10 mouse cellular contexts compared by ENCODE assay signal in genomic region chr12:40243821-40244221, GRCm38 (mm10). TPM values are rescaled to one million over a fixed set of nuclear protein-coding genes. Genes with fewer than 3 reads are reported as not detected.
DNase-seq lines count a peak whose midpoint lies in the region; ATAC-seq and TF ChIP-seq lines count a peak whose summit lies in the region.
"Had no signal": no experiment of that assay in that cellular context is flagged by ENCODE, and none has a peak within 500 bp of the region (broad histone marks: within the 10 kb centered on the region; RNA-seq: fewer than 3 reads in every experiment).

No protein-coding gene starts in this region.

- H3K9ac ChIP-seq in liver, adult 2 months (ENCODE audit: low read depth, low read length), result 0 out of 2 replicates have a peak overlapping the region, but pooled peaks have one; percentile 27
- no peak overlapping the region for H3K9ac ChIP-seq in liver, embryonic 12.5 days
- no peak overlapping the region for H3K9ac ChIP-seq in hindbrain, postnatal 0 days (replicated peaks; ENCODE audit: low read length)
- H3K9ac ChIP-seq: limb, embryonic 13.5 days had no signal

- DNase-seq in liver, adult 2 months (ENCODE audit: extremely low read depth, low read depth, low spot score), result peak; percentile 42
- peak; percentile 87 for DNase-seq in adrenal gland, postnatal 25 days
- peak; percentile 44 for DNase-seq in gastrocnemius, postnatal 14 days
- peak; percentile 62 for DNase-seq in hindbrain, postnatal 0 days (ENCODE audit: low spot score)
- DNase-seq in lung, postnatal 25 days (ENCODE audit: low spot score), result peak; percentile 70
- DNase-seq in thymus, postnatal 4 days, result no peak
- no peak for DNase-seq in natural killer cell, adult 2 months (ENCODE audit: low spot score in 2 of 2)

- no peak for ATAC-seq in liver, embryonic 12.5 days
- peak; percentile 52; the same call in 1 of the 2 replicates for ATAC-seq in hindbrain, postnatal 0 days

- no peak for TF ChIP-seq CTCF in liver, adult 2 months (IDR thresholded peaks at IDR 0.05; ENCODE audit: low read depth, low read length)
- TF ChIP-seq CTCF in hindbrain, postnatal 0 days (IDR thresholded peaks at IDR 0.05; ENCODE audit: low read depth), result no peak

- H3K9me3 ChIP-seq in liver, embryonic 12.5 days (replicated peaks), result no peaks in the 10 kb centered on the region
- H3K9me3 ChIP-seq in hindbrain, postnatal 0 days (ENCODE audit: low read length), result no peaks in the 10 kb centered on the region
- H3K9me3 ChIP-seq: limb, embryonic 13.5 days had no signal

- TF ChIP-seq POLR2A in liver, adult 2 months (IDR thresholded peaks at IDR 0.05; ENCODE audit: extremely low read depth, insufficient read depth, low read length), result no peak

- no peak overlapping the region for H3K4me2 ChIP-seq in liver, embryonic 12.5 days
- H3K4me2 ChIP-seq in hindbrain, postnatal 0 days (ENCODE audit: low read depth, low read length), result peak overlapping the region; percentile 11; the same call in 1 of the 2 replicates
- H3K4me2 ChIP-seq: limb, embryonic 13.5 days had no signal

- H3K27me3 ChIP-seq in liver, adult 2 months (ENCODE audit: control insufficient read depth, insufficient read depth, low read length), result no peaks in the 10 kb centered on the region
- 0 out of 2 replicates have a peak, but pooled peaks cover 4% of the 10 kb centered on the region for H3K27me3 ChIP-seq in liver, embryonic 12.5 days (replicated peaks)
- H3K27me3 ChIP-seq in hindbrain, postnatal 0 days (ENCODE audit: insufficient read depth, low read length), result no peaks in the 10 kb centered on the region
- H3K27me3 ChIP-seq: limb, embryonic 13.5 days had no signal

- no peak overlapping the region for H3K27ac ChIP-seq in liver, adult 2 months (replicated peaks; ENCODE audit: insufficient read depth, low read depth, low read length)
- no peak overlapping the region for H3K27ac ChIP-seq in liver, embryonic 12.5 days
- no peak overlapping the region for H3K27ac ChIP-seq in hindbrain, postnatal 0 days
- H3K27ac ChIP-seq: limb, embryonic 13.5 days had no signal

- WGBS in liver, adult 2 months, result 47% methylated on average over 11 of the region's 11 CpGs
- WGBS in liver, embryonic 12.5 days (ENCODE audit: insufficient replicate concordance), result 65% methylated on average over 11 of the region's 11 CpGs
- 33% methylated on average over 11 of the region's 11 CpGs for WGBS in hindbrain, postnatal 0 days

- peaks cover 4% of the 10 kb centered on the region; the same call in 1 of the 2 replicates for H3K4me1 ChIP-seq in liver, adult 2 months (ENCODE audit: control insufficient read depth, insufficient read depth, low read length)
- H3K4me1 ChIP-seq in liver, embryonic 12.5 days, result peaks cover 24% of the 10 kb centered on the region
- no peaks in the 10 kb centered on the region for H3K4me1 ChIP-seq in hindbrain, postnatal 0 days (ENCODE audit: insufficient read depth, low read length)

- H3K79me2 ChIP-seq in liver, adult 2 months (ENCODE audit: control insufficient read depth, insufficient read depth, low read length), result no peaks in the 10 kb centered on the region

- no peaks in the 10 kb centered on the region for H3K36me3 ChIP-seq in liver, adult 2 months (ENCODE audit: control insufficient read depth, insufficient read depth, low read length)
- H3K36me3 ChIP-seq in liver, embryonic 12.5 days, result no peaks in the 10 kb centered on the region
- no peaks in the 10 kb centered on the region for H3K36me3 ChIP-seq in hindbrain, postnatal 0 days (ENCODE audit: insufficient read depth, low read length)
- H3K36me3 ChIP-seq: limb, embryonic 13.5 days had no signal

- intact Hi-C loops in gastrocnemius, postnatal 14 days (cut with DNase I; ENCODE audit: low total_unique reads), result no loop called here

- H3K4me3 ChIP-seq in liver, adult 2 months (ENCODE audit: insufficient read depth, low read depth, low read length), result no peak overlapping the region
- no peak overlapping the region for H3K4me3 ChIP-seq in liver, embryonic 12.5 days
- no peak overlapping the region for H3K4me3 ChIP-seq in hindbrain, postnatal 0 days (ENCODE audit: low read length)
- H3K4me3 ChIP-seq: erythroblast, embryonic 14.5 days; limb, embryonic 13.5 days had no signal

RNA-seq across cellular contexts. Expression of gene Ifrd1, which starts 4.5 kb away (rescaled TPM):
- total RNA-seq in liver, adult 2 months (2014; rRNA removed), result 17.6 and 24.3 TPM in 2 replicates
- polyA plus RNA-seq in liver, adult 2 months (2012; rRNA removed), result 3.9 and 4.8 TPM in 2 replicates
- polyA plus RNA-seq in liver, embryonic 12.5 days (2016; fragmentation: Nextera tagmentation; extraction: Ambion mirVana), result 89.6 and 93.3 TPM in 2 replicates
- 118 and 133 TPM in 2 replicates for total RNA-seq in adrenal gland, postnatal 25 days (2021)
- 10 to 100 TPM; 72.9 to 81.2 TPM for total RNA-seq in gastrocnemius, postnatal 14 days (2021)
- 36.0 and 37.8 TPM in 2 replicates for total RNA-seq in hindbrain, postnatal 0 days (2014; rRNA removed)
- 118 and 128 TPM in 2 replicates for polyA plus RNA-seq in hindbrain, postnatal 0 days (2015; fragmentation: Nextera tagmentation; extraction: Ambion mirVana)

RNA-seq across cellular contexts. Expression of gene Lsmem1, which starts 44.5 kb away (rescaled TPM):
- not detected in 2 replicates for total RNA-seq in liver, adult 2 months (2014; rRNA removed)
- polyA plus RNA-seq in liver, adult 2 months (2012; rRNA removed), result not detected in 2 replicates
- polyA plus RNA-seq in liver, embryonic 12.5 days (2016; fragmentation: Nextera tagmentation; extraction: Ambion mirVana), result not detected in 2 replicates
- total RNA-seq in adrenal gland, postnatal 25 days (2021), result 0.43 TPM in 1 of 2 replicates, not detected in the other
- total RNA-seq in gastrocnemius, postnatal 14 days (2021), result 10 to 100 TPM; 36.3 to 50.2 TPM
- not detected in 2 replicates for total RNA-seq in hindbrain, postnatal 0 days (2014; rRNA removed)
- polyA plus RNA-seq in hindbrain, postnatal 0 days (2015; fragmentation: Nextera tagmentation; extraction: Ambion mirVana), result 0.09 and 0.24 TPM in 2 replicates
- polyA plus RNA-seq: erythroblast, embryonic 14.5 days had no signal

Comparison
In these comparisons a context has a peak if more than half of its experiments do, and no peak if none do; other contexts are left out.
1. DNase-seq: peak in liver, adult 2 months (single experiment), adrenal gland, postnatal 25 days (single experiment), gastrocnemius, postnatal 14 days (single experiment), hindbrain, postnatal 0 days (single experiment) and lung, postnatal 25 days (single experiment); none in thymus, postnatal 4 days (single experiment) and natural killer cell, adult 2 months (0 of 2).
2. RNA of gene Lsmem1, which starts 44.5 kb away (total RNA-seq): 36.3 to 50.2 TPM in gastrocnemius, postnatal 14 days; 0.43 TPM in adrenal gland, postnatal 25 days, not detected in liver, adult 2 months and not detected in hindbrain, postnatal 0 days; every median in the first group is over 10 times any median in the second.